Mouse (Mus musculus) lung, embryonic 16.5 days (tissue): ENCODE results near the gene Stmn3. TPM values are rescaled to one million over a fixed set of nuclear protein-coding genes. Genes with fewer than 3 reads are reported as not detected.

Experiments
- ATAC-seq: fragments of 200-750 bp; cut with Nextera tagmentation; 2 replicates; pipeline ENCODE4 v1.8.0; 2017; ENCODE audit warnings: low read depth, mild to moderate bottlenecking, moderate library complexity
- H3K27ac ChIP-seq: fragments of 300-500 bp; sonication (generic); 2 replicates; pipeline ENCODE4 v1.5.1; 2014; ENCODE audit warnings: mild to moderate bottlenecking, control low read depth, low read length
- H3K27me3 ChIP-seq: fragments of 300-500 bp; sonication (generic); 2 replicates; pipeline ENCODE4 v1.6.1; 2014; ENCODE audit warnings: low read depth, low read length, mixed read lengths; ENCODE audit not compliant: control insufficient read depth, insufficient read depth
- H3K36me3 ChIP-seq: fragments of 300-500 bp; sonication (generic); 2 replicates; pipeline ENCODE4 v1.6.1; 2014; ENCODE audit warnings: low read length; ENCODE audit not compliant: control insufficient read depth, insufficient read depth
- H3K4me1 ChIP-seq: fragments of 300-500 bp; sonication (generic); replicated peaks from 2 replicates; pipeline ENCODE4 v1.6.1; 2014; ENCODE audit warnings: low read length, mixed read lengths; ENCODE audit not compliant: control insufficient read depth, insufficient read depth
- H3K4me2 ChIP-seq: fragments of 300-500 bp; sonication (generic); 2 replicates; pipeline ENCODE4 v1.6.1; 2014; ENCODE audit warnings: low read depth, low read length, control low read depth
- H3K4me3 ChIP-seq: fragments of 300-500 bp; sonication (generic); 2 replicates; pipeline ENCODE4 v1.5.1; 2014; ENCODE audit warnings: mild to moderate bottlenecking, low read length, control low read depth
- H3K9ac ChIP-seq: fragments of 300-500 bp; sonication (generic); 2 replicates; pipeline ENCODE4 v1.6.1; 2014; ENCODE audit warnings: low read length, control low read depth
- H3K9me3 ChIP-seq: fragments of 300-500 bp; sonication (generic); 2 replicates; pipeline ENCODE4 v1.6.1; 2016; ENCODE audit warnings: low read length; ENCODE audit not compliant: control insufficient read depth
- WGBS: fragments of 180-500 bp; shearing (Covaris S2); extraction: QIAGEN DNeasy Blood & Tissue Kit; methylation state at CpG from one replicate; pipeline ENCODE4 v1.1.7; 2014; 5-methylcytosine and 5-hydroxymethylcytosine counted together
- polyA plus RNA-seq: library from polyadenylated mRNA; unstranded; fragments of >200 nt; fragmentation: Nextera tagmentation; extraction: Ambion mirVana; gene quantifications from 2 replicates; pipeline ENCODE4 v1.2.1, GENCODE M21; 2015

Stmn3 gene
- 4.8 and 9.3 TPM in 2 replicates for polyA plus RNA-seq

DNA sequence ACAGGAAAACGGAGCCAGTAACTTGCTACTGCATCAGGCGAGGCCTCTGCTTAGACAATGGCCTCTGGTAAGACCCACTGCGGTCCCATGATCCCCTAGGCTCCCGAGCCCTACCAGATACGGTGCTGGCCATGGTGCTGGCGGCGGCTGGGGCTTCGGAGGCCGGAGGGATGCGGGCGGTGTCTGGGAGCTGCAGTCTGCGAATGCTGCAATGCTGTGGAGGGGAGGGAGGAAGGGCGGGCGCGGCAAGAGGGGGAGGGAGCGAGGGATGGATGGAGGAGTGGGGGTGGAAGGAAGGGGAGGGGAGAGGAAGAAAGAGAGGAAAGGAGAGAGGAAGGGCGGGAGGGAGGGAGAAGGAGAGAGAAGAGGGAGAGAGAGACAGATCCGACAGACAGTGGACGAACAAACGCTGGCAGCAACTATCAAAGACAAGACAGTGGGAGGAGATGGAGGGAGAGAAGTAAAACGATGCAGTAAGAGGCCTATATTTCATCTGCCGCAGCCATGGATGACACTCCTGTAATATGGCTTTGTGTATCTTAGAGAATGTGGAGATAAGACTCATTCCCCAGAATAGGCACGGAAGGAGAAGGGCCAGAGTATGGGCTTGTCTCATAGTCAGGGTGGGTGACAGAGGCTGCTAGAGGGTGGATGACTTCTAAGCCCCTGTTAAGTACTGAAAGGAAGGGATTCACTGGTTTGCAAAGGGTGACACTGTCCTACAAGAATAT lies at the start of gene Stmn3:
TSS of gene Stmn3 (minus strand) at position 421 of the 731 bp plus-strand sequence.
- H3K27me3 ChIP-seq, result peaks cover 32% of the 10 kb centered on the region
- H3K4me3 ChIP-seq, result no peak within 1 kb of the TSS

DNA sequence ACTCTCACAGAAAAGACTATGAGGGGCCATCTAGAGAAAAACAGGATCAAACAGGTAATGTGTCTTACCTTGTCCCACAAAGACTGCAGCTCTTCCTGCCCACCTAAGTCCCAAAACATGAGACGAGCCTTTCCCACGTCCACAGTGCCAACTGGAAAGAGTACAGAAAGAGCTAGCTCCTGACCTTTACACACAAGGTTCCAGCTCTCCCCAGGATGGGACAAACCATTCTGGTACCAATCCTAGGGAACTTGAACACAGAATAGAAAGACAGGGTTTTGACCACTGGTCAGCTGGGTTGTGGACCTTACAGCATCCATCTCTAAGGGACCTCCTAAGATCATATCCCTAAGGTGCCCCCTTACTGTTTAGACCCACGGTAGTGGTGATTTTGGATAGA lies 49.6 kb upstream of the Stmn3 start:
- no peaks in the 10 kb centered on the region for H3K9me3 ChIP-seq
- peak overlapping the region; percentile 77 for H3K4me3 ChIP-seq
- peak overlapping the region; percentile 97 for H3K4me2 ChIP-seq
- peaks cover 25% of the 10 kb centered on the region for H3K4me1 ChIP-seq
- H3K9ac ChIP-seq, result peak overlapping the region; percentile 96
- peaks cover 22% of the 10 kb centered on the region for H3K36me3 ChIP-seq
- no peak for ATAC-seq
- 76% methylated on average over 3 of the region's 3 CpGs for WGBS
- no peak overlapping the region for H3K27ac ChIP-seq
- H3K27me3 ChIP-seq, result no peaks in the 10 kb centered on the region

More for the DNA sequence above, at the start of gene Stmn3:
- ATAC-seq, result peak; percentile 57
- Histone ChIP-seq H3K4me1 (peaks cover 5% of the 10 kb centered on the region; the same call in 1 of the 2 replicates), H3K9ac (no peak within 1 kb of the TSS), H3K9me3 (no peaks in the 10 kb centered on the region), H3K4me2 (no peak within 1 kb of the TSS; the same call in 1 of the 2 replicates), H3K27ac (no peak within 1 kb of the TSS), H3K36me3 (no peaks in the 10 kb centered on the region)
- WGBS, result 5% methylated on average over 23 of the region's 23 CpGs

DNA sequence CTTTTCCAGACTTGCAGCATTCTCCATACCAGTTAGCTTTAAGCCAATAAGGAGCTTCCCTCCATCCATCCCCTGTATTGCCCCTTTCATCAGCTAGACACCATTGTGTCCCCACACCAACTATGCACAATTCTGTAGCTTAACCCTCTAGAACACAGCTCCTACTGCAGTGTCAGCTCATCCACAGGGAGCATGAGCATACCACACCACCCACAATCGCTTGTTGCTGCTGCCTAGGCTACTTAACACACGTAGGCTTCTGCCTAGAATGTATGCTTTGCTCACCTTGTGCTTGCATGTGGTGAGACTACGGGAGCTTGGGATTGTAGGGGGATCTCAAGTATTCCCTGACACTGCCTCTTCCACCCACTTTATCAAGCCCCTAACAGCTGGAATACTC lies 42.5 kb upstream of the Stmn3 start:
- Histone ChIP-seq H3K36me3 (peaks cover 27% of the 10 kb centered on the region), H3K4me3 (no peak overlapping the region), H3K4me1 (no peaks in the 10 kb centered on the region), H3K9me3 (no peaks in the 10 kb centered on the region), H3K9ac (no peak overlapping the region), H3K4me2 (no peak overlapping the region), H3K27me3 (no peaks in the 10 kb centered on the region), H3K27ac (no peak overlapping the region)
- 74% methylated on average over 3 of the region's 3 CpGs for WGBS
- no peak for ATAC-seq

DNA sequence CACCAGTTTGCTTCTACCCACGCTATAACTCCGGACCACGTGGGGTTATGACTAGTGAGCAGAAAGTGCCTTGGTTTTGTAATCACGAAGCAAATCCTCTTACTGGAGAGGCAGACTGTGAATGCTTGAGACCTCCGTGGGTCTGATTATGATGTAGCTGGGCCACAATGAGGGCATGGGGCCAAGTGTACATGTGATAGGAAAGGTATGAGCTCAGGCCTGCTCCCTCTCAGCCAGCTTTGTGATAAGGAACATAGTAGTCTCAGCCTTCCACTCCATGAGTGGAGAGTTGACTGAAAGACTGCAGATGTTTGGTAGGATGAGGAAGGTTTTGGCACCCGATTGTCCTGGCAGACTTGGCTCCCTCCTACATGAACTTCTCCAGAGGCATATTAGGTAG lies 28.5 kb upstream of the Stmn3 start:
- H3K27me3 ChIP-seq, result no peaks in the 10 kb centered on the region
- no peaks in the 10 kb centered on the region for H3K4me1 ChIP-seq
- no peak overlapping the region for H3K9ac ChIP-seq
- no peak overlapping the region for H3K4me2 ChIP-seq
- H3K36me3 ChIP-seq, result peaks cover 19% of the 10 kb centered on the region
- 89% methylated on average over 6 of the region's 6 CpGs for WGBS
- H3K9me3 ChIP-seq, result no peaks in the 10 kb centered on the region
- ATAC-seq, result no peak
- no peak overlapping the region for H3K27ac ChIP-seq
- no peak overlapping the region for H3K4me3 ChIP-seq

DNA sequence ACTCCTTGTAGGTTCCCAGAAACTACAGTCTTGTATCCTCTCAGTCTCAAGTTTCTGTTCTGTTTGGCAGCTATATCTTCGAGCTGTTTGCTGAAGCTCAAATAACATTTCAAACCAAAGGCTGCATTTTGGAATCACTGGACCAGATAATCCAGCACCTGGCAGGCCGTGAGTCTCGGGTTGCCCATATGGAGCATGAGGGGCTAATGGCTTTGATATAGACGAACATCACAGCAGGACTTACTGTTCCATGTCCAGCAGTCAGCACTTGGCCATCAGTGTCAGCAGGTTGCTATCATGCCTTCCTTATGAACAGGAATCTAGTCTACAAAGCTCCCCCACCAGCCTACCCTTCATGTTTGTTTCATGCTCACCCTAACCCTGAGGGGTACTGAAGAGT lies 26.1 kb upstream of the Stmn3 start:
- no peak overlapping the region for H3K27ac ChIP-seq
- H3K4me3 ChIP-seq, result no peak overlapping the region
- H3K27me3 ChIP-seq, result no peaks in the 10 kb centered on the region
- peaks cover 25% of the 10 kb centered on the region for H3K36me3 ChIP-seq
- H3K4me2 ChIP-seq, result no peak overlapping the region
- no peak overlapping the region for H3K9ac ChIP-seq
- WGBS, result 82% methylated on average over 4 of the region's 4 CpGs
- no peaks in the 10 kb centered on the region for H3K4me1 ChIP-seq
- no peak for ATAC-seq
- no peaks in the 10 kb centered on the region for H3K9me3 ChIP-seq

DNA sequence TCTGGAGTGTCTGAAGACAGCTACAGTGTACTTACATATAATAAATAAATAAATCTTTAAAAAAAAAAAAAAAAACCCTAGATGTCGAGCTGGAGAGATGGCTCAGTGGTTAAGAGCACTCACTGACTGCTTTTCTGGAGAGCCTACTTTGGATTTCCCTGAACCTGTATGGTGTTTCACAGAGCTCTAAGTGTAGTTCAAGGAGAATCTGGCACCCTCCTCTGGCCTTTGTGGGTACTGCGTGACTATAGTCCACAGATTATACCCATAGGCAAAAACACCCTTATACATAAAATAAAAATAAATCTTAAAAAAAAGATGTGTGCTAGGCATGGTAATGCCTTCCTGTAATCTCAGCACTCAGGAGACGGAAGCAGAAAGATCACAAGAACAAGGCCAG lies 19.7 kb upstream of the Stmn3 start:
- Histone ChIP-seq H3K27me3 (no peaks in the 10 kb centered on the region), H3K9ac (no peak overlapping the region), H3K27ac (no peak overlapping the region), H3K4me1 (no peaks in the 10 kb centered on the region), H3K4me3 (no peak overlapping the region), H3K4me2 (no peak overlapping the region), H3K9me3 (no peaks in the 10 kb centered on the region), H3K36me3 (peaks cover 27% of the 10 kb centered on the region)
- WGBS, result 48% methylated on average over 3 of the region's 3 CpGs
- peak; percentile 38; the same call in 1 of the 2 replicates for ATAC-seq

DNA sequence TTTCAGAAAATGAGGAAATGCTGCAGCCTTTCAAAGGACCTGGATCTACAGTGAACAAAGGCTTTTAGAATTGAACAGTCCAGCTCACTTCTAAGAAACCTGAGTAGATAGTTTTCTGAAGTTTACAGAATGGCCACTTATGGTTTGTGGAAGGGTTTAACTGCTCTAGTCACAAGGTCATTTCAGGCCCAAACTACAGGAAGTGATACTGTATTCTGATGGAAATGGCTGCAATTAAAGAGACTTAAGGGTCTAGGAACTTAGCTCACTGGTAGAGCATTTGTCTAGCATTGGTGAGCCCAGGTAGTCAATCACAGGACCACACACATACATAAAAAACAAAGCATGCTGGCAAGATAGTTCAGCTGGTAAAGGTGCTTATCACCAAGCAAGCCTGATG lies 18.2 kb upstream of the Stmn3 start:
- no peak overlapping the region for H3K4me3 ChIP-seq
- no peak for ATAC-seq
- no peaks in the 10 kb centered on the region for H3K4me1 ChIP-seq
- H3K27me3 ChIP-seq, result no peaks in the 10 kb centered on the region
- H3K9me3 ChIP-seq, result no peaks in the 10 kb centered on the region
- H3K27ac ChIP-seq, result no peak overlapping the region
- peaks cover 36% of the 10 kb centered on the region for H3K36me3 ChIP-seq
- no peak overlapping the region for H3K4me2 ChIP-seq
- no peak overlapping the region for H3K9ac ChIP-seq

DNA sequence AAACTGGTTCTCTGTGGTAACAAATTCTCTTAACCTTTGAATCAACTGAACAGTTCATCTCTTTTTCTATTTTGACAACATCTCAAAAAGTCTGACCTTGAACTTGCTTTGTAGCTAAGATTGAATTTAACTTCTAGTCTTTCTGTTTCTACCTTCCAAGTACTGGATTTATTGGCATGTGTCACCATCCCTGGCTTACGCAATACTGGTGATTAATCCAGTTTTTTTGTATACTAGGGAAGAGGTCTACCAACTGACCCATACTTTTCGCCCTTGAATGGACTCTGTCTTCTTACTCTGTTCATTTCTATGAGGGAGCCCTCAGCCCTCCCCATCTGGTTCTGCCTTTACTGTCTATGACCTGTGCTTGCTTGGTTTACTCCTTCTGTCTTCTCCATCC lies 11.8 kb upstream of the Stmn3 start:
- Histone ChIP-seq H3K4me3 (no peak overlapping the region), H3K4me2 (no peak overlapping the region), H3K9ac (no peak overlapping the region), H3K27me3 (no peaks in the 10 kb centered on the region), H3K9me3 (no peaks in the 10 kb centered on the region), H3K4me1 (no peaks in the 10 kb centered on the region), H3K36me3 (peaks cover 53% of the 10 kb centered on the region), H3K27ac (no peak overlapping the region)
- ATAC-seq, result no peak
- 90% methylated on average over 2 of the region's 2 CpGs for WGBS

DNA sequence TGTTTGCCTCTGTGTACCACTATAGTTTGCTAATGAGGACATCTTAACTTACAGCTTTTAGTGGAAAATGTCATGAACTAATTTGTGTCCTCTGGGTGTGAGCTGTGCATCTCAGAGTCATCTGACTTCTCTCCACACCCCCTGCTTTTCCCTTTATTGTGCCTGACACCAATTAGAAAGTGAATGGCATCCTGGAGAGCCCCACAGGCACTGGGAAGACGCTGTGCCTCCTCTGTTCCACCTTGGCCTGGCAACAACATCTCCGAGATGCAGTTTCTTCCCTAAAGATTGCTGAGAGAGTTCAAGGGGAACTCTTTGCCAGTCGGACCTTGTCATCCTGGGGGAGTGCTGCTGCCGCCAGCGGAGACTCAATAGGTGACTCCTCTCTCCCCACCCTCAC lies 7.8 kb upstream of the Stmn3 start:
- Histone ChIP-seq H3K27me3 (no peaks in the 10 kb centered on the region), H3K4me2 (no peak overlapping the region), H3K9me3 (no peaks in the 10 kb centered on the region), H3K36me3 (peaks cover 33% of the 10 kb centered on the region), H3K4me1 (peaks cover 8% of the 10 kb centered on the region), H3K9ac (no peak overlapping the region), H3K4me3 (no peak overlapping the region), H3K27ac (no peak overlapping the region)
- 81% methylated on average over 5 of the region's 5 CpGs for WGBS
- no peak for ATAC-seq
